12 mouse cellular contexts compared by ENCODE assay signal in genomic region chr4:154540671-154541070, GRCm38 (mm10).
DNase-seq lines count a peak whose midpoint lies in the region; ATAC-seq and TF ChIP-seq lines count a peak whose summit lies in the region.
"Had no signal": no experiment of that assay in that cellular context is flagged by ENCODE, and none has a peak within 500 bp of the region (broad histone marks: within the 10 kb centered on the region; RNA-seq: fewer than 3 reads in every experiment).

No protein-coding gene starts in this region.

- peaks cover 83% of the 10 kb centered on the region for H3K4me1 ChIP-seq in forebrain, embryonic 10.5 days
- H3K4me1 ChIP-seq in forebrain, postnatal 0 days (ENCODE audit: insufficient read depth), result peaks cover 12% of the 10 kb centered on the region
- H3K4me1 ChIP-seq in neural tube, embryonic 12.5 days, result peaks cover 50% of the 10 kb centered on the region
- H3K4me1 ChIP-seq in neural tube, embryonic 15.5 days, result peaks cover 50% of the 10 kb centered on the region
- H3K4me1 ChIP-seq in liver, embryonic 14.5 days (replicated peaks; ENCODE audit: control insufficient read depth in 2 of 2, insufficient read depth in 2 of 2, low read length in 1 of 2), result peaks cover 30 to 35% of the 10 kb centered on the region in 2 experiments

- ATAC-seq in forebrain, postnatal 0 days, result no peak
- ATAC-seq in neural tube, embryonic 12.5 days (ENCODE audit: low FRiP score, low read depth), result peak; percentile 48; the same call in 1 of the 2 replicates
- no peak for ATAC-seq in neural tube, embryonic 15.5 days (ENCODE audit: low FRiP score)
- peak; percentile 1; the same call in 1 of the 2 replicates for ATAC-seq in liver, embryonic 14.5 days (ENCODE audit: insufficient read depth)

- peaks cover 51% of the 10 kb centered on the region for H3K27me3 ChIP-seq in forebrain, embryonic 10.5 days (ENCODE audit: poor library complexity, severe bottlenecking)
- no peaks in the 10 kb centered on the region for H3K27me3 ChIP-seq in forebrain, postnatal 0 days (ENCODE audit: insufficient read depth, low read length)
- peaks cover 14% of the 10 kb centered on the region; the same call in 1 of the 2 replicates for H3K27me3 ChIP-seq in neural tube, embryonic 12.5 days (replicated peaks)
- H3K27me3 ChIP-seq in neural tube, embryonic 15.5 days (replicated peaks), result peaks cover 26% of the 10 kb centered on the region; the same call in 1 of the 2 replicates
- H3K27me3 ChIP-seq in liver, embryonic 14.5 days (ENCODE audit: control insufficient read depth, insufficient read depth, low read length), result no peaks in the 10 kb centered on the region

- 0 out of 2 replicates have a peak, but pooled peaks cover 2% of the 10 kb centered on the region for H3K36me3 ChIP-seq in forebrain, embryonic 10.5 days (replicated peaks)
- H3K36me3 ChIP-seq in forebrain, postnatal 0 days (ENCODE audit: insufficient read depth), result no peaks in the 10 kb centered on the region
- H3K36me3 ChIP-seq in neural tube, embryonic 12.5 days, result no peaks in the 10 kb centered on the region
- no peaks in the 10 kb centered on the region for H3K36me3 ChIP-seq in neural tube, embryonic 15.5 days
- no peaks in the 10 kb centered on the region for H3K36me3 ChIP-seq in liver, embryonic 14.5 days (replicated peaks; ENCODE audit: control insufficient read depth, insufficient read depth, low read depth)

- no peak overlapping the region for H3K4me2 ChIP-seq in forebrain, postnatal 0 days (ENCODE audit: low read depth)
- peak overlapping the region; percentile 32 for H3K4me2 ChIP-seq in neural tube, embryonic 12.5 days (replicated peaks)
- no peak overlapping the region for H3K4me2 ChIP-seq in neural tube, embryonic 15.5 days
- peak overlapping the region; percentile 58 for H3K4me2 ChIP-seq in liver, embryonic 14.5 days (ENCODE audit: low read depth)

- peak; percentile 18; the same call in 1 of the 2 replicates for TF ChIP-seq EP300 in liver, embryonic 14.5 days (IDR thresholded peaks at IDR 0.05; ENCODE audit: low read depth)

- no peaks in the 10 kb centered on the region for H3K9me3 ChIP-seq in forebrain, embryonic 10.5 days
- no peaks in the 10 kb centered on the region for H3K9me3 ChIP-seq in forebrain, postnatal 0 days (ENCODE audit: low read length)
- no peaks in the 10 kb centered on the region for H3K9me3 ChIP-seq in neural tube, embryonic 12.5 days
- no peaks in the 10 kb centered on the region for H3K9me3 ChIP-seq in neural tube, embryonic 15.5 days (replicated peaks)
- no peaks in the 10 kb centered on the region for H3K9me3 ChIP-seq in liver, embryonic 14.5 days (ENCODE audit: control insufficient read depth, low read length)

- H3K9ac ChIP-seq in forebrain, postnatal 0 days, result no peak overlapping the region
- no peak overlapping the region for H3K9ac ChIP-seq in neural tube, embryonic 12.5 days
- no peak overlapping the region for H3K9ac ChIP-seq in neural tube, embryonic 15.5 days (replicated peaks)
- H3K9ac ChIP-seq in liver, embryonic 14.5 days (replicated peaks), result no peak overlapping the region

- WGBS in forebrain, embryonic 10.5 days, result 27% methylated on average over 10 of the region's 10 CpGs
- 33% methylated on average over 10 of the region's 10 CpGs for WGBS in forebrain, postnatal 0 days
- WGBS in neural tube, embryonic 12.5 days, result 24% methylated on average over 10 of the region's 10 CpGs
- 31% methylated on average over 10 of the region's 10 CpGs for WGBS in neural tube, embryonic 15.5 days
- 55% methylated on average over 10 of the region's 10 CpGs for WGBS in liver, embryonic 14.5 days (ENCODE audit: insufficient replicate concordance)

- DNase-seq in forebrain, embryonic 10.5 days (ENCODE audit: extremely low spot score, low spot score), result peak; percentile 53
- DNase-seq in forebrain, postnatal 0 days, result no peak
- DNase-seq in liver, embryonic 14.5 days (ENCODE audit: low read depth in 3 of 3, low spot score in 3 of 3), result peak in 1 of 3 experiments; percentile 5
- DNase-seq in urinary bladder, postnatal 10 days (ENCODE audit: low spot score), result no peak
- DNase-seq in T-cell, adult 2 months (ENCODE audit: low spot score), result no peak
- no peak for DNase-seq in thymus, postnatal 10 days (ENCODE audit: low spot score in 2 of 2)
- DNase-seq: adrenal gland, postnatal 25 days; heart, adult 11 months had no signal

- no peak for TF ChIP-seq CTCF in forebrain, postnatal 0 days (IDR thresholded peaks at IDR 0.05; ENCODE audit: low read depth)
- TF ChIP-seq CTCF in liver, embryonic 14.5 days (IDR thresholded peaks at IDR 0.05; ENCODE audit: low read depth), result no peak

- peak overlapping the region; percentile 75 for H3K27ac ChIP-seq in forebrain, embryonic 10.5 days
- H3K27ac ChIP-seq in forebrain, postnatal 0 days (ENCODE audit: low read depth, low read length), result no peak overlapping the region
- H3K27ac ChIP-seq in neural tube, embryonic 12.5 days, result no peak overlapping the region
- no peak overlapping the region for H3K27ac ChIP-seq in neural tube, embryonic 15.5 days (replicated peaks)
- H3K27ac ChIP-seq in liver, embryonic 14.5 days, result peak overlapping the region; percentile 70; the same call in 1 of the 2 replicates
- H3K27ac ChIP-seq: kidney, postnatal 0 days had no signal

- H3K4me3 ChIP-seq in forebrain, embryonic 10.5 days, result peak overlapping the region; percentile 13; the same call in 1 of the 2 replicates
- no peak overlapping the region for H3K4me3 ChIP-seq in forebrain, postnatal 0 days (ENCODE audit: low read depth, low read length)
- H3K4me3 ChIP-seq in neural tube, embryonic 12.5 days, result no peak overlapping the region
- no peak overlapping the region for H3K4me3 ChIP-seq in neural tube, embryonic 15.5 days (replicated peaks)
- no peak overlapping the region; a peak in 1 of 4 replicates for H3K4me3 ChIP-seq in liver, embryonic 14.5 days (ENCODE audit: insufficient read depth in 1 of 2, low read depth in 2 of 2, low read length in 2 of 2)
- H3K4me3 ChIP-seq: myocyte had no signal

Comparison
In these comparisons a context has a peak if more than half of its experiments do, and no peak if none do; other contexts are left out.
1. H3K27ac ChIP-seq: peak in forebrain, embryonic 10.5 days (single experiment) and liver, embryonic 14.5 days (single experiment); none in forebrain, postnatal 0 days (single experiment), neural tube, embryonic 12.5 days (single experiment) and neural tube, embryonic 15.5 days (single experiment).
2. ATAC-seq: peak in neural tube, embryonic 12.5 days (single experiment) and liver, embryonic 14.5 days (single experiment); none in forebrain, postnatal 0 days (single experiment) and neural tube, embryonic 15.5 days (single experiment).
3. H3K4me2 ChIP-seq: peak in neural tube, embryonic 12.5 days (single experiment) and liver, embryonic 14.5 days (single experiment); none in forebrain, postnatal 0 days (single experiment) and neural tube, embryonic 15.5 days (single experiment).